Mouse (Mus musculus) ES-E14 (cell line): ENCODE measurements around the gene Cbll1. TPM values are rescaled to one million over a fixed set of nuclear protein-coding genes. Genes with fewer than 3 reads are reported as not detected.

Experiments used
- DNase-seq: peaks from one replicate; pipeline ENCODE4 v3.0.0-alpha.2; 2013; ENCODE audit warnings: low read depth, low spot score
- H3K27ac ChIP-seq: 2 replicates; pipeline ENCODE4 v1.5.1; 2012; ENCODE audit warnings: low read depth, mild to moderate bottlenecking, low read length, moderate library complexity, mixed read lengths; ENCODE audit not compliant: poor library complexity, insufficient read depth, severe bottlenecking
- H3K36me3 ChIP-seq: 2 replicates; pipeline ENCODE4 v1.6.1; 2012; ENCODE audit warnings: mild to moderate bottlenecking, low read length, moderate library complexity, mixed read lengths; ENCODE audit not compliant: control insufficient read depth, poor library complexity, insufficient read depth, severe bottlenecking
- H3K4me1 ChIP-seq, 2 experiments: fragments of 150-350 bp in 1 of 2; sonication (generic) in 1 of 2; 2 replicates each; pipeline ENCODE4 v1.6.1; 2012; ENCODE audit warnings: low read length in 2 of 2, mild to moderate bottlenecking in 1 of 2, mixed read lengths in 1 of 2; ENCODE audit not compliant: control insufficient read depth in 2 of 2, insufficient read depth in 2 of 2, poor library complexity in 1 of 2
- H3K4me3 ChIP-seq, 2 experiments: fragments of 150-350 bp in 1 of 2; sonication (generic) in 1 of 2; 2 replicates each; pipeline ENCODE4 v1.5.1; 2012; ENCODE audit warnings: low read length in 2 of 2, low read depth in 1 of 2, mild to moderate bottlenecking in 1 of 2, mixed read lengths in 1 of 2; ENCODE audit not compliant: insufficient read depth in 1 of 2, poor library complexity in 1 of 2, severe bottlenecking in 1 of 2
- H3K9ac ChIP-seq: 2 replicates; pipeline ENCODE4 v1.6.1; 2012; ENCODE audit warnings: low read depth, mild to moderate bottlenecking, low read length, mixed read lengths; ENCODE audit not compliant: poor library complexity, insufficient read depth, severe bottlenecking
- H3K9me3 ChIP-seq: fragments of 150-350 bp; sonication (generic); 2 replicates; pipeline ENCODE4 v1.6.1; 2012; ENCODE audit warnings: low read depth, mild to moderate bottlenecking, low read length; ENCODE audit not compliant: control insufficient read depth, insufficient read depth
- CHD2 ChIP-seq: IDR thresholded peaks from 2 replicates; pipeline ENCODE4 v1.6.1; 2014; ENCODE audit warnings: mild to moderate bottlenecking, low read depth, low read length, inconsistent platforms
- HCFC1 ChIP-seq: IDR thresholded peaks from 2 replicates; pipeline ENCODE4 v1.6.1; 2012; ENCODE audit warnings: low read length, inconsistent platforms, borderline replicate concordance; ENCODE audit not compliant: insufficient read depth
- MAFK ChIP-seq: IDR thresholded peaks from 2 replicates; pipeline ENCODE4 v1.6.1; 2014; ENCODE audit warnings: mild to moderate bottlenecking, low read depth, low read length, inconsistent platforms; ENCODE audit not compliant: insufficient read depth
- ZC3H11A ChIP-seq: IDR thresholded peaks from 2 replicates; pipeline ENCODE4 v1.6.1; 2012; ENCODE audit warnings: low read depth, mild to moderate bottlenecking, inconsistent platforms, low read length, borderline replicate concordance
- ZNF384 ChIP-seq: IDR thresholded peaks from 2 replicates; pipeline ENCODE4 v1.6.1; 2012; ENCODE audit warnings: low read depth, low read length, inconsistent platforms
- in situ Hi-C, 2 experiments: fragments of 600-800 bp; cut with MboI; formaldehyde crosslinking; loops; one replicate each; pipeline ENCODE4 v1.15.1; 2025; ENCODE audit warnings: low sequenced_read_pairs in 2 of 2, inconsistent platforms in 1 of 2; ENCODE audit not compliant: unreplicated experiment in 2 of 2
- total RNA-seq: library from RNA; depleted of rRNA; stranded (reverse); fragments of 300-350 nt; gene quantifications from 2 replicates; pipeline ENCODE4 v1.2.3, GENCODE M21; 2012

Gene Cbll1
- total RNA-seq, 1 experiment = 6.6 TPM

DNA sequence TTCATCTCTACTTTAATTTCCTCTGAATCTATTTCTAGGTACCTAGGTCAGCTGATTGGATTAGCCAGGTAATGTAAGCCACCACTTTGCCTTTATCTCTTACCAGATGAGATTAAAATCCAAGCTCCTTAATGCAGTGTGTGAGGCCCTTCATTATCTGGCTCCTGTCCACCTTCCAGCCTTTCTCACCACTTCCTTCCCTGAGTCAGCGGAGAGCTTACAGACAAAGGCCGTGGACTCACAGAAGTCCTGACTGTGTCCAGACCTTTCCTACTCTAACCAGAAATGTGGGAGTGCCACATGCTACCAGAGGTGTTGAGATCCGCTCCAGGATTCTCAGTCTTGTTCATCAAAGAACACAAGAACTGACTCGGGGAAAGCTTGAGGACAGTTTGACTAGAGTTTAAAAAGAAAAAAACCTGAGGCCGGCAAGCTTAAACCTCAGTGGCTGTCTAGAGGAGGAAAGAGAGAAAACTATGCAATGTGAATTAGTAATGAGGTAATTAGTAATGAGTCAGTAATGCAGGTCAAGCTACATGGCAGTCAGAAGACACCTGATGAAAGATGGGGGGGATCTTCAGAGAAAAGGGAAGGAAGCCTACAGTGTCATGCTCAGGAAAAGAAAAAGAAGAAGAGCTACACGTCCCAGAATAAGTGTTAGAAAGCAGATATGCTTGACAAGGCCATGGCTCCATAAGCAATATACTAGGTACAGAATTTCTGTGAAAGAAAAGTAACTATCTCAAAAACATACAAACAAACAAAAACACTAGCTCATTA lies 14.5 kb upstream of the Cbll1 start:
- in situ Hi-C loops = loop anchor here in 1 of 2 experiments (25.0 kb wide), 1 partner anchor 423 kb away; no protein-coding TSS in a partner anchor
- no peak for DNase-seq

DNA sequence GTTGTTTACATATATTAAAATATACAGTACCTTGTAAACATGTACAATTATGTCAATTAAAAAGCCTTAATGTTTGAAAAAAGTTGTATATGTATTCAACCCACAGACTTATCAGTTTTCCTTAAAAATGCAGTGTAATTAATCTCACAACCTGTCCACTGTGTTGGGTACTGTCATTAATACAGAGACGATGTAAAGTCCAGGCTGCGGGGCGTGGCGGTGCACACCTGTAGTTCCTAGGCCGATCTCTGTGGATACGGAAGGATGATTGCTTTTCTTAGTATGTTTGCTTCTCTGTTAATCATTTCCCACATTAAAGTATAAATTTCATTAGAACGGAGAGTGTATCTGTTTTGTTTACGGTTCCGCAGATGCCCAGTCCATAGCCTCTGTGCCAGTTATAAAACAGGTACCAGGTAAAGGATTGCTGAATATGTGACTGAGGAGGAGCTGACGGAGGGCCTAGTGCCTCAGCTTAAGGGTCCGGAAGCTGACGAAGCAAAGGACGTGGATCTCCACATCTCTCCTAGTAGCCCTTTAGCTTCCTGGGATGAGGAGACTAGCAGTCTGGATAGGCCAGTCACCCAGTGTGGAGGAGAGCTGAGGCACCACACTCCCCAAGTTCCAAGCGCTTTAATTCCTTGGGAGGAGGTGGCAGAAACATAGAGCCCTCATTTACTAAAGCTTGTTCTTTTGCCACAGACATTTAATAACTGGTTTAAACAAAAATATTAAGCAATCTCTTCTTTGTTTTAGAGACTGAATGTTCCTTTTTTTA lies 13.4 kb upstream of the Cbll1 start:
- DNase-seq = no peak
- in situ Hi-C loops = loop anchor here in 1 of 2 experiments (25.0 kb wide), 1 partner anchor 424 kb away; no protein-coding TSS in a partner anchor
- Histone ChIP-seq H3K27ac (no peak overlapping the region), H3K4me3 (no peak overlapping the region), H3K9ac (no peak overlapping the region), H3K4me1 (no peaks in the 10 kb centered on the region), H3K9me3 (no peaks in the 10 kb centered on the region), H3K36me3 (no peaks in the 10 kb centered on the region)
- TF ChIP-seq MAFK (no peak), HCFC1 (no peak), ZC3H11A (no peak), ZNF384 (no peak), CHD2 (no peak)

More for the DNA sequence above, 14.5 kb upstream of the Cbll1 start:
- Histone ChIP-seq H3K9ac (no peak overlapping the region), H3K27ac (no peak overlapping the region), H3K4me3 (no peak overlapping the region), H3K4me1 (no peaks in the 10 kb centered on the region), H3K36me3 (no peaks in the 10 kb centered on the region), H3K9me3 (no peaks in the 10 kb centered on the region)
- TF ChIP-seq ZNF384 (no peak), HCFC1 (no peak), CHD2 (no peak), ZC3H11A (no peak), MAFK (no peak)

DNA sequence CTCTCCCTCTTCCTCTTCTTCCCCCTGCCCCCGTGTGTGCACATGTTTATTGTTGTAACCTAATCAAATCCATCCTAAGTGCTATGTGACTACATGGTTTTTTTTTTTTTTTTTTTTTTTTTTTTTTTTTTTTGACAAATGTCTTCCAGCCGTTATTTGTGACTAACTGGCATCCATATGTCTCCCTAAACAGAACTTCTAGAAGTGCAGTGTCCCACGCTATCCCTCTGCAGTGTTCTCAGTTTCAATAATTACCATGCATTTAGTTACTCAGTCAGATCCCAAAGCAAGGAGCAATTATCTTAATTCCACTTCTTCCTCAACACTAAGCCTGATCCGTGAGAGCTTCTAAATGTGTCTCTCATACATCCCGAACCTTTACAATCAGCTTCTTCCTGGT lies 11.8 kb upstream of the Cbll1 start:
- TF ChIP-seq HCFC1 = no peak
- TF ChIP-seq ZNF384 = no peak
- TF ChIP-seq MAFK = no peak
- TF ChIP-seq CHD2 = no peak
- no peak for TF ChIP-seq ZC3H11A
- DNase-seq = no peak

DNA sequence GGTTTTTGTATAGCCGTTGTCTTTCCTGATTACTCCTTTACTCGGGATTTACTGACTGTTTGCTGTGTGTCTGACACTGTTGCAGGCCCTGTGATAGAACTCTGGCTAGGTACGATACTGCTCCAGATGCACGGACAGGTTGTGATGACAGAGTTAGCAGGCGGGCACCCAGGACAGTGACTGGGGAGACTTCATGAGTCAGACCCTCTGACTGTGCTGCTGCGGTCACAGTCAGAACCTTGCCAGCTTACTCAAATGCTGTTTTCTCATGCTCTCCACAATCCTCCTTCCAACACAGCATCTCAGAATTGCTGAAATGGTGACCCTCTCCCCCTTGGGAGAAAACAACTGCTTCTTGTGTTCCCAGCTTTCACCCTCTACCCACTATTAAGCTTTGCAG lies 9.1 kb upstream of the Cbll1 start:
- DNase-seq = no peak

More for the DNA sequence above, 11.8 kb upstream of the Cbll1 start:
- Histone ChIP-seq H3K27ac (no peak overlapping the region), H3K4me3 (no peak overlapping the region), H3K4me1 (no peaks in the 10 kb centered on the region), H3K36me3 (no peaks in the 10 kb centered on the region), H3K9me3 (no peaks in the 10 kb centered on the region), H3K9ac (no peak overlapping the region)
- in situ Hi-C loops = loop anchor here in 1 of 2 experiments (25.0 kb wide), 1 partner anchor 426 kb away; no protein-coding TSS in a partner anchor

More for the DNA sequence above, 9.1 kb upstream of the Cbll1 start:
- H3K27ac ChIP-seq = no peak overlapping the region
- in situ Hi-C loops = loop anchor here (10.0 to 25.0 kb wide), 2 partner anchors 426 to 429 kb away; no protein-coding TSS in a partner anchor
- no peaks in the 10 kb centered on the region for H3K36me3 ChIP-seq
- H3K4me3 ChIP-seq = no peak overlapping the region
- H3K9me3 ChIP-seq = no peaks in the 10 kb centered on the region
- H3K4me1 ChIP-seq = no peaks in the 10 kb centered on the region; a peak in 1 of 4 replicates
- H3K9ac ChIP-seq = no peak overlapping the region
- TF ChIP-seq CHD2 (no peak), ZC3H11A (no peak), MAFK (no peak), ZNF384 (no peak), HCFC1 (no peak)
